Mouse (Mus musculus) right cerebral cortex, adult 18-20 months (tissue): ENCODE data around the gene Lipt2.
A peak's percentile ranks its signal among the peaks of the same experiment; 100 is the strongest.

Experiments used
- DNase-seq: peaks from one replicate; pipeline ENCODE4 v3.0.0; 2022; ENCODE audit warnings: mixed read lengths

Lipt2 gene

GRCm38 (mm10) chr7:100176269-100176668 lies 17.2 kb downstream of the Lipt2 start, which contains the start of gene Kcne3:
TSS of gene Kcne3 (plus strand) at chr7:100176502.
- DNase-seq = no peak

GRCm38 (mm10) chr7:100178016-100178890 lies 19.2 kb downstream of the Lipt2 start:
- peak; percentile 74 for DNase-seq

GRCm38 (mm10) chr7:100178891-100179233 lies 19.8 kb downstream of the Lipt2 start:
- no peak for DNase-seq

- no peak for DNase-seq
Measured at GRCm38 (mm10) chr7:100179394-100179793, 20.3 kb downstream of the Lipt2 start.

GRCm38 (mm10) chr7:100179836-100180407 lies 20.8 kb downstream of the Lipt2 start:
- DNase-seq = no peak

- no peak for DNase-seq
Measured at GRCm38 (mm10) chr7:100181176-100181575, 22.1 kb downstream of the Lipt2 start.

- no peak for DNase-seq
Measured at GRCm38 (mm10) chr7:100181614-100182013, 22.5 kb downstream of the Lipt2 start.

GRCm38 (mm10) chr7:100182388-100182787 lies 23.3 kb downstream of the Lipt2 start:
- no peak for DNase-seq

GRCm38 (mm10) chr7:100187601-100188000 lies 28.5 kb downstream of the Lipt2 start:
- peak; percentile 13 for DNase-seq

- no peak for DNase-seq
Measured at GRCm38 (mm10) chr7:100190167-100190566, 31.1 kb downstream of the Lipt2 start.

GRCm38 (mm10) chr7:100190778-100191177 lies 31.7 kb downstream of the Lipt2 start:
- peak; percentile 35 for DNase-seq

- no peak for DNase-seq
Measured at GRCm38 (mm10) chr7:100201191-100201590, 42.1 kb downstream of the Lipt2 start.

- no peak for DNase-seq
Measured at GRCm38 (mm10) chr7:100203616-100204015, 44.5 kb downstream of the Lipt2 start.

- no peak for DNase-seq
Measured at GRCm38 (mm10) chr7:100204871-100205270, 45.8 kb downstream of the Lipt2 start.

GRCm38 (mm10) chr7:100206144-100206543 lies 47.1 kb downstream of the Lipt2 start:
- no peak for DNase-seq

- no peak for DNase-seq
Measured at GRCm38 (mm10) chr7:100207886-100208285, 48.8 kb downstream of the Lipt2 start.
